Mouse (Mus musculus): ENCODE results near the gene Fam110a. TPM values are rescaled to one million over a fixed set of nuclear protein-coding genes. Genes with fewer than 3 reads are reported as not detected.

Fam110a gene
- polyA plus RNA-seq, 1 experiment, result 33.0 TPM

DNA sequence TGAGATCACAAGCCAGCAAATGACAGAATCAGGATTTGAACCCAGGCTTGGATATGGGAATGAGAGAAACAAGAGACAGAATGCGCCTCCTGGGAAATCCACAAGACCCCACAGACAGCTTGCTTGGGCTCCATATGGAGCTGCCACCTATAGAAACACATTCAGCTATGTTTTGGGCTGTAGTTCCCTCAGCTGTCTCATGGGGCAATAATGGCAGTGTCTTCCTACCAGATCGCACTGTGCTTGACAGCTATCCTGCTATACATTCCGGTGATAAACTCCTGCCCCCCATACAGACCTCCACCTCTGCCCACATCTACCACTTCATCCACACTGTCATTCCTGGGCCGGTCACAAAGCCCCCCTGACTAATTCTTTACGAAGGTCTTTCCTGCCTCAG is 4.7 kb downstream of the Fam110a start:
- DNase-seq, result no peak
- no peaks in the 10 kb centered on the region for H3K27me3 ChIP-seq (ENCODE audit: control insufficient read depth, insufficient read depth, low read length)
- TF ChIP-seq CTCF (IDR thresholded peaks at IDR 0.05; ENCODE audit: borderline replicate concordance, control insufficient read depth, extremely low read depth, insufficient read depth, low read length, poor library complexity) (no peak), POLR2A (IDR thresholded peaks at IDR 0.05; ENCODE audit: control insufficient read depth, extremely low read depth, insufficient read depth, low read length, poor library complexity) (no peak)
- H3K36me3 ChIP-seq (ENCODE audit: control insufficient read depth, insufficient read depth, low read length), result no peaks in the 10 kb centered on the region
- peaks cover 65% of the 10 kb centered on the region for H3K4me1 ChIP-seq (replicated peaks; ENCODE audit: control insufficient read depth, insufficient read depth, low read length)
- H3K27ac ChIP-seq (ENCODE audit: control insufficient read depth, insufficient read depth, low read length), result no peak overlapping the region
- over 99% methylated on average over 5 of the region's 5 CpGs for WGBS
- H3K4me3 ChIP-seq (ENCODE audit: control insufficient read depth, insufficient read depth, low read length), result no peak overlapping the region

DNA sequence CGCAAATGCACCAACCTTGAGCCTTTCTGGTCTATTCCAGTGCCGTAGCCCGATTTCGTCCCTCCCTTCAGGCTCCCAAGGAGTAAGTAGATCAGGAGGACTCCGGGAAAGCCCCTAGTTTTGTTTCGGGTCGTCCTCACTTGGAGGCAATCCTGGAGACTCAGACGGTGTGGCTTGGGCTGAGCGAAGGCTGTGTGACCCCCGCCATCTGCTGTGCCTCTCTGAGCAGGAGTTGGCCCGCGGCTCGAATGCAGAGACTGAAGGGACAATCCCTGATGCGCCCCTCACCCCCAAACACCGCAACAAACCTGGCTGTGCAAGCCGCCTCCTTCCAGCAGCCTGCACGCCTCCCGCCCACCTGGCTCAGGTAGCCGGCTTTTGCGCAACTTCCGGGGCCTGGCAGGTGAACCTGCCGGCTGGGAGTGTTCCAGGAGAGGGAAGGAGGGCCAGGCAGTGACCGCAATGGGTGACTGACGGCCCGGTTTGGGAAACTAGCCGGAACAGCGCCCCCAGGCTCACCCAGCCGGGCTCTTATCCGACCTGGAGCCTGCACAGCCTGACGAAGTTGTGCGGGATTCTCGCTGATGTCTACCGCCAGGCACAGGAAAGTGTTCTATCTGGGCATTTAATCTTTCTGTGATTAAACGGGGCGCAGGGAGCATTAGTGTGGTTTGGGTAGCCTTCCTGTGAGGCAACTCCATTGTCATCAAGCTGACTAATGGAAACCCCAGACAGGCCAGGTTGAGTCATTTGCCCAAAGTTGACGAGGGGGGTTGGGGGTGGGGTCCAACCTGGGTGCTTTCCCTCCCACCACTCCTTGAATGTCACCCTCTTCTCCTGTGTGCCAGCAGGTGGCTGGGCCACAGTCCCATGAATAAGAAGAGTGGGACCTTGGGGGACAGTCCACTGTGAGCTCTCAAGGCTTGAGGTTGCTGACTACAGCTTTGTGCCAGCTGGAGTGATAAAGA is 6.1 kb downstream of the Fam110a start:
- Histone ChIP-seq H3K27ac (ENCODE audit: control insufficient read depth, insufficient read depth, low read length) (no peak overlapping the region), H3K27me3 (ENCODE audit: control insufficient read depth, insufficient read depth, low read length) (no peaks in the 10 kb centered on the region), H3K4me1 (replicated peaks; ENCODE audit: control insufficient read depth, insufficient read depth, low read length) (peaks cover 56% of the 10 kb centered on the region), H3K4me3 (ENCODE audit: control insufficient read depth, insufficient read depth, low read length) (peak overlapping the region; percentile 45), H3K36me3 (ENCODE audit: control insufficient read depth, insufficient read depth, low read length) (peaks cover 5% of the 10 kb centered on the region; the same call in 1 of the 2 replicates)
- 4% methylated on average over 36 of the region's 36 CpGs for WGBS
- TF ChIP-seq POLR2A (IDR thresholded peaks at IDR 0.05; ENCODE audit: control insufficient read depth, extremely low read depth, insufficient read depth, low read length, poor library complexity), result no peak
- TF ChIP-seq CTCF (IDR thresholded peaks at IDR 0.05; ENCODE audit: borderline replicate concordance, control insufficient read depth, extremely low read depth, insufficient read depth, low read length, poor library complexity), result no peak
- DNase-seq, result no peak

- Histone ChIP-seq H3K4me3 (ENCODE audit: control insufficient read depth, insufficient read depth, low read length) (peak overlapping the region; percentile 45), H3K36me3 (ENCODE audit: control insufficient read depth, insufficient read depth, low read length) (peaks cover 5% of the 10 kb centered on the region; the same call in 1 of the 2 replicates), H3K27ac (ENCODE audit: control insufficient read depth, insufficient read depth, low read length) (no peak overlapping the region), H3K4me1 (replicated peaks; ENCODE audit: control insufficient read depth, insufficient read depth, low read length) (peaks cover 48% of the 10 kb centered on the region), H3K27me3 (ENCODE audit: control insufficient read depth, insufficient read depth, low read length) (no peaks in the 10 kb centered on the region)
- WGBS, result 3% methylated on average over 23 of the region's 23 CpGs
- peak; percentile 56 for DNase-seq
- TF ChIP-seq POLR2A (IDR thresholded peaks at IDR 0.05; ENCODE audit: control insufficient read depth, extremely low read depth, insufficient read depth, low read length, poor library complexity) (no peak), CTCF (IDR thresholded peaks at IDR 0.05; ENCODE audit: borderline replicate concordance, control insufficient read depth, extremely low read depth, insufficient read depth, low read length, poor library complexity) (no peak)
Observed at GRCm38 (mm10) chr2:151972880-151973594, 7.0 kb downstream of the Fam110a start.

- DNase-seq, result no peak
- Histone ChIP-seq H3K27ac (ENCODE audit: control insufficient read depth, insufficient read depth, low read length) (no peak overlapping the region), H3K4me1 (replicated peaks; ENCODE audit: control insufficient read depth, insufficient read depth, low read length) (peaks cover 43% of the 10 kb centered on the region), H3K4me3 (ENCODE audit: control insufficient read depth, insufficient read depth, low read length) (no peak overlapping the region), H3K27me3 (ENCODE audit: control insufficient read depth, insufficient read depth, low read length) (no peaks in the 10 kb centered on the region), H3K36me3 (ENCODE audit: control insufficient read depth, insufficient read depth, low read length) (peaks cover 5% of the 10 kb centered on the region; the same call in 1 of the 2 replicates)
- TF ChIP-seq POLR2A (IDR thresholded peaks at IDR 0.05; ENCODE audit: control insufficient read depth, extremely low read depth, insufficient read depth, low read length, poor library complexity) (no peak), CTCF (IDR thresholded peaks at IDR 0.05; ENCODE audit: borderline replicate concordance, control insufficient read depth, extremely low read depth, insufficient read depth, low read length, poor library complexity) (no peak)
- over 99% methylated on average over 5 of the region's 5 CpGs for WGBS
Observed at GRCm38 (mm10) chr2:151971748-151972147, 8.3 kb downstream of the Fam110a start.

DNA sequence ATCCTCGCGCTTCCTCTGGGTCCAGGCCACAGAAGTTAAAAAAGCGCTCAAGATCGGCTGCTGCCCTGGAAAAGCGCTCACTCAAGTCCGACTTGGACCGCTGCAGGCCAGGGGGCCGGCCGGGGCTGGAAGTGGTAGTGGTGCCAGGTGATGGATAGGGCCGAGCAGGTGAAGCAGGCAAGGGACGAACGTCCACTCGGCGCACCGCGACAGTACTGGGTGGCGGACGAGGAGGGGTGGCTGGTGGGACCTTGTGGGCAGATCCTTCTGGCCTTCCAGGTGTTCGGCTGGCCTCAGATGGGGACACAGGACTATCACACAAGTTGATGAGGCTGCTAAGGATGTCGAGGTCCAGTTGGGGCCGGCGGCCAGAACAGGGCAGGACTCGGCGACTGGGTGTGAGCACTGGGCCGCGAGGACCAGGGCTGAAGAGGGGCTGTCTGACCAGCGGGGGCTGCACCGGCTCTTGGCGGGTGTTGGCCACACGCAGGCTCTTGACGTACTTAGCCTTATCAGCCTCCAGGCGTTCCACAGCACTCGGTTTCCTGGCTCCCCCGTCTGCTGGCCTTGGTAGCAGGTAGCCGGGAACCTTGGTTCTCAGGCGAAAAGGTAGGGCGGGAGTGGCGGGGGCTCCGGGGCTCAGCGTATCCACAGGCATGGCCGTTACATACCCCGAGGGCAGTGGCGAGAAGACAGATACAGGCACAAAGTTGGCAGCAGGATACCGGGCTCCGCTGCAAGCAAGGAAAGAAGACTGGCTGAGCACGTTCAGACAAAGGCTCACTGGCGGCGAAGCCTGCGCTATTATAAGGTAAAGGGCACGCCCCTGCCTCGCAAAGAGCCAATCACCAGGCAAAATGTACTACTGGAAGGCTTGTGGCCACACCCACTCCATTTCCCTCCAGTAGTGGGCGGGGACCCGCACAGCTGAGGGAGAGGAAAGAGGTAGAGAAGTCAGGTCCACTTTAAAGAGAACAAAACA is 9.5 kb downstream of the Fam110a start:
- 67% methylated on average over 53 of the region's 53 CpGs for WGBS

More for the DNA sequence above, 9.5 kb downstream of the Fam110a start:
- DNase-seq, result peak; percentile 86
- H3K4me1 ChIP-seq (replicated peaks; ENCODE audit: control insufficient read depth, insufficient read depth, low read length), result peaks cover 43% of the 10 kb centered on the region
- peak overlapping the region; percentile 12; the same call in 1 of the 2 replicates for H3K4me3 ChIP-seq (ENCODE audit: control insufficient read depth, insufficient read depth, low read length)
- no peaks in the 10 kb centered on the region for H3K27me3 ChIP-seq (ENCODE audit: control insufficient read depth, insufficient read depth, low read length)
- H3K27ac ChIP-seq (ENCODE audit: control insufficient read depth, insufficient read depth, low read length), result no peak overlapping the region
- H3K36me3 ChIP-seq (ENCODE audit: control insufficient read depth, insufficient read depth, low read length), result peaks cover 5% of the 10 kb centered on the region; the same call in 1 of the 2 replicates
- no peak for TF ChIP-seq CTCF (IDR thresholded peaks at IDR 0.05; ENCODE audit: borderline replicate concordance, control insufficient read depth, extremely low read depth, insufficient read depth, low read length, poor library complexity)
- TF ChIP-seq POLR2A (IDR thresholded peaks at IDR 0.05; ENCODE audit: control insufficient read depth, extremely low read depth, insufficient read depth, low read length, poor library complexity), result peak; percentile 33; the same call in 1 of the 2 replicates

All from thymus, adult 2 months (tissue).